Mouse (Mus musculus): ENCODE results near the gene AC141477.1.

- TF ChIP-seq GATA1 (IDR thresholded peaks at IDR 0.05; ENCODE audit: borderline replicate concordance, low read length), result no peak
- TF ChIP-seq CTCF (IDR thresholded peaks at IDR 0.05; ENCODE audit: low read depth, low read length), result no peak
- no peak for TF ChIP-seq POLR2AphosphoS5 (IDR thresholded peaks at IDR 0.05; ENCODE audit: insufficient replicate concordance, low read depth, low read length)
Measured at GRCm38 (mm10) chr10:76391166-76391565, 49.1 kb downstream of the AC141477.1 start.
